Mouse (Mus musculus): ENCODE measurements around the gene Fcgr3. TPM values are rescaled to one million over a fixed set of nuclear protein-coding genes. Genes with fewer than 3 reads are reported as not detected.

The Fcgr3 gene
- total and polyA plus RNA-seq, 3 experiments = 3.7 to 8.5 (median 6.1) TPM

DNA sequence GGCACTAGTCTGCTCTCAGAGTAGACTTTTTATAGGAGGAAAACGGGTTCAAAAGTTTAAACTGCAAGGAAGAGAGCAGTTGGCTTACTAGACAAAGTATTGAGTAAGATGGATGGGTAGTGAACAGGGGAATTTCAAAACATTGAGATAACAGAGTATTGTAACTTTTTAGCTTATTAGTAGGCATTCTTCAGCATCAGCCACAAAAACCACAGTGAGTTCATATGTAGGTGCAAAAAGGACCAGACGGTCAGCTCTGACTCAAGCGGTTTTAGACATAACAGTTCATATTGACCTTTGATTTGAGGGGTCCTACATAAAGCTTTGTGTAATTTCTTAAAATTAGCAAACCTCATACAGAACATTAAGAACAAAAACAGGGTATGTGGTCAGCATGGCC is 3.2 kb downstream of the Fcgr3 start:
- Histone ChIP-seq H3K4me1 (ENCODE audit: control insufficient read depth in 1 of 2, insufficient read depth in 2 of 2) (peaks cover 3 to 21% of the 10 kb centered on the region in 2 experiments), H3K4me2 (ENCODE audit: insufficient read depth, low read depth, poor library complexity, severe bottlenecking) (no peak overlapping the region), H3K4me3 (replicated peaks in 1 of 3; ENCODE audit: low read depth in 2 of 3, low read length in 2 of 3, poor library complexity in 1 of 3) (no peak overlapping the region), H3K9ac (ENCODE audit: insufficient read depth, low read depth) (no peak overlapping the region), H3K36me3 (replicated peaks in 1 of 2; ENCODE audit: control insufficient read depth in 1 of 2, insufficient read depth in 1 of 2, low read length in 1 of 2) (no peaks in the 10 kb centered on the region), H3K27me3 (replicated peaks) (no peaks in the 10 kb centered on the region), H3K27ac (ENCODE audit: insufficient read depth, low read depth) (no peak overlapping the region), H3K9me3 (replicated peaks; ENCODE audit: low read length) (peaks cover 9% of the 10 kb centered on the region), H3K79me2 (replicated peaks; ENCODE audit: control insufficient read depth, extremely low read depth, insufficient read depth, poor library complexity, severe bottlenecking) (no peaks in the 10 kb centered on the region)
- TF ChIP-seq ZNF384 (IDR thresholded peaks at IDR 0.05; ENCODE audit: low read depth, low read length) (no peak), ZC3H11A (IDR thresholded peaks at IDR 0.05; ENCODE audit: low read depth, low read length) (no peak), IRF4 (IDR thresholded peaks at IDR 0.05; ENCODE audit: low read depth, low read length) (no peak), ELF1 (IDR thresholded peaks at IDR 0.05; ENCODE audit: low read depth, low read length) (no peak), CHD1 (IDR thresholded peaks at IDR 0.05; ENCODE audit: low read depth, low read length) (no peak), UBTF (IDR thresholded peaks at IDR 0.05; ENCODE audit: low read depth, low read length) (no peak), MAX (IDR thresholded peaks at IDR 0.05; ENCODE audit: low read length) (no peak), MAZ (IDR thresholded peaks at IDR 0.05; ENCODE audit: low read depth, low read length) (no peak), JUND (conservative IDR thresholded peaks at IDR 0.05; ENCODE audit: low read depth, low read length) (no peak), KAT2A (IDR thresholded peaks at IDR 0.05; ENCODE audit: insufficient replicate concordance, low read length) (no peak), POLR2AphosphoS2 (IDR thresholded peaks at IDR 0.05; ENCODE audit: low read depth, low read length) (no peak), USF1 (IDR thresholded peaks at IDR 0.05; ENCODE audit: low read depth, low read length) (no peak), BHLHE40 (IDR thresholded peaks at IDR 0.05; ENCODE audit: low read depth, low read length) (no peak), HCFC1 (IDR thresholded peaks at IDR 0.05; ENCODE audit: low read depth, low read length) (no peak), RAD21 (IDR thresholded peaks at IDR 0.05; ENCODE audit: low read depth, low read length) (no peak), EP300 (IDR thresholded peaks at IDR 0.05; ENCODE audit: low read length) (no peak), ETS1 (conservative IDR thresholded peaks at IDR 0.05; ENCODE audit: low read depth, low read length) (no peak)
- no peak for DNase-seq (ENCODE audit: extremely low read depth)
- dilution Hi-C loops (cut with MboI; ENCODE audit: extremely low pct_ligation_motif_present, extremely low pct_unique_long_range_greater_than_20kb, low sequenced_read_pairs) = no loop called here
- in situ Hi-C loops (cut with MboI; ENCODE audit: low pct_ligation_motif_present, low pct_unique_long_range_greater_than_20kb, low sequenced_read_pairs) = no loop called here

DNA sequence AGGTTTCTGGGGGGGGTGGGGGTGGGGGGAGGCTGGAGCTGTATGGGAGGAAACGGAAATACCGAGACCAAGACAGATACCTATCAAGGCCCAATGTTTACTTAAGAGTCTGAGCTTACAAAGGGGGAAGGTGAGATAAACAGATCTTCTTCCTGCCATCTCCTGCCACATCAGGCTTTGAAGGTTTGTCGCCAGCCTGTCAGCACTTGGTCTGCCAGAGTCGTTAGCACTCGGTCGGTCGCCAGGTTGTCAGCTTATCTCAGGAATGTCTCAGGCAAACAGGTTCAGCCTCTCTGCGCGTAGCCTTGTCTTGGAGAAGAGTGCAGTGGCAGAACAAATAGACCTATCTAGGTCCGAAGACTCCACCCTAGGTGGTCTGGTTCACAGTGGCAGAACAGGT is 4.3 kb downstream of the Fcgr3 start:
- Histone ChIP-seq H3K4me2 (ENCODE audit: insufficient read depth, low read depth, poor library complexity, severe bottlenecking) (no peak overlapping the region), H3K27me3 (replicated peaks) (no peaks in the 10 kb centered on the region), H3K79me2 (replicated peaks; ENCODE audit: control insufficient read depth, extremely low read depth, insufficient read depth, poor library complexity, severe bottlenecking) (no peaks in the 10 kb centered on the region), H3K9ac (ENCODE audit: insufficient read depth, low read depth) (no peak overlapping the region), H3K36me3 (replicated peaks in 1 of 2; ENCODE audit: control insufficient read depth in 1 of 2, insufficient read depth in 1 of 2, low read length in 1 of 2) (no peaks in the 10 kb centered on the region), H3K27ac (ENCODE audit: insufficient read depth, low read depth) (no peak overlapping the region), H3K9me3 (replicated peaks; ENCODE audit: low read length) (peaks cover 9% of the 10 kb centered on the region), H3K4me1 (ENCODE audit: control insufficient read depth in 1 of 2, insufficient read depth in 2 of 2) (peaks cover 0 to 21% of the 10 kb centered on the region in 2 experiments; a peak in 3 of 4 replicates), H3K4me3 (replicated peaks in 1 of 3; ENCODE audit: low read depth in 2 of 3, low read length in 2 of 3, poor library complexity in 1 of 3) (no peak overlapping the region)
- TF ChIP-seq USF2 (conservative IDR thresholded peaks at IDR 0.05; ENCODE audit: low read depth, low read length) (no peak), EP300 (IDR thresholded peaks at IDR 0.05; ENCODE audit: low read length) (no peak), ELF1 (IDR thresholded peaks at IDR 0.05; ENCODE audit: low read depth, low read length) (no peak), ETS1 (conservative IDR thresholded peaks at IDR 0.05; ENCODE audit: low read depth, low read length) (no peak), E2F4 (IDR thresholded peaks at IDR 0.05; ENCODE audit: insufficient replicate concordance, low read depth, low read length) (no peak), ZMIZ1 (IDR thresholded peaks at IDR 0.05; ENCODE audit: low read depth, low read length) (no peak), JUND (conservative IDR thresholded peaks at IDR 0.05; ENCODE audit: low read depth, low read length) (no peak), KAT2A (IDR thresholded peaks at IDR 0.05; ENCODE audit: insufficient replicate concordance, low read length) (no peak), UBTF (IDR thresholded peaks at IDR 0.05; ENCODE audit: low read depth, low read length) (no peak), TCF12 (IDR thresholded peaks at IDR 0.05; ENCODE audit: low read depth, low read length) (no peak)
- no peak for DNase-seq (ENCODE audit: extremely low read depth)
- in situ Hi-C loops (cut with MboI; ENCODE audit: low pct_ligation_motif_present, low pct_unique_long_range_greater_than_20kb, low sequenced_read_pairs) (no loop called here), dilution Hi-C loops (cut with MboI; ENCODE audit: extremely low pct_ligation_motif_present, extremely low pct_unique_long_range_greater_than_20kb, low sequenced_read_pairs) (no loop called here)

Measured in CH12.LX (cell line).